40 mouse cellular contexts compared by ENCODE assay signal in genomic region chr4:116140801-116141574, GRCm38 (mm10). TPM values are rescaled to one million over a fixed set of nuclear protein-coding genes. Genes with fewer than 3 reads are reported as not detected.
DNase-seq lines count a peak whose midpoint lies in the region; ATAC-seq and TF ChIP-seq lines count a peak whose summit lies in the region.
"Had no signal": no experiment of that assay in that cellular context is flagged by ENCODE, and none has a peak within 500 bp of the region (broad histone marks: within the 10 kb centered on the region; RNA-seq: fewer than 3 reads in every experiment).

No protein-coding gene starts in this region.

- no peak for TF ChIP-seq CTCF in cerebellum, adult 2 months (IDR thresholded peaks at IDR 0.05; ENCODE audit: borderline replicate concordance, insufficient read depth, low read depth, low read length)
- no peak for TF ChIP-seq CTCF in layer of hippocampus, adult 2 months (conservative IDR thresholded peaks at IDR 0.05)

- no peaks in the 10 kb centered on the region for H3K27me3 ChIP-seq in cerebellum, adult 2 months (ENCODE audit: control insufficient read depth, insufficient read depth, low read length)
- H3K27me3 ChIP-seq: neural tube, embryonic 15.5 days; Patski had no signal

- peak overlapping the region; percentile 91 for H3K4me3 ChIP-seq in cerebellum, adult 2 months (replicated peaks; ENCODE audit: insufficient read depth, low read depth, low read length)
- H3K4me3 ChIP-seq in layer of hippocampus, adult 2 months: peak overlapping the region; percentile 15; the same call in 1 of the 2 replicates
- H3K4me3 ChIP-seq: embryonic facial prominence, embryonic 13.5 days; forebrain, embryonic 10.5 days; heart, adult 2 months; heart, embryonic 12.5 days; kidney, embryonic 15.5 days; neural tube, embryonic 15.5 days had no signal

- ATAC-seq in activated CD4-positive, CD25-positive, alpha-beta regulatory T cell, adult 4 months: no peak
- ATAC-seq: forebrain, embryonic 16.5 days; hindbrain, embryonic 16.5 days; Patski had no signal

- peak in 1 of 2 experiments; percentile 37 for DNase-seq in cerebellum, adult 2 months
- no peak for DNase-seq in cerebellum, adult 18-20 months
- no peak for DNase-seq in layer of hippocampus, adult 2 months (ENCODE audit: low spot score in 2 of 2)
- DNase-seq in layer of hippocampus, adult 11-12 months (ENCODE audit: low spot score): no peak
- DNase-seq in right cerebral cortex, adult 18-20 months: peak; percentile 44
- no peak for DNase-seq in right cerebral cortex, postnatal 25 days
- no peak for DNase-seq in heart, postnatal 10 days
- DNase-seq: adrenal gland, adult 2 months; cerebellum, adult 11 months; cerebellum, postnatal 10 days; gastrocnemius, postnatal 25 days; heart, adult 2 months; heart, postnatal 14 days; kidney, adult 18-20 months; kidney, postnatal 25 days; layer of hippocampus, adult 9-11 months; liver; lung, adult 2 months; lung, postnatal 10 days; midbrain, embryonic 14.5 days had no signal

- intact Hi-C loops in heart, postnatal 10 days (cut with DNase I): no loop called here

- H3K4me1 ChIP-seq in cerebellum, adult 2 months (ENCODE audit: control insufficient read depth, insufficient read depth, low read length): peaks cover 19% of the 10 kb centered on the region

- peak overlapping the region; percentile 92 for H3K27ac ChIP-seq in cerebellum, adult 2 months (ENCODE audit: insufficient read depth, low read length)
- peak overlapping the region; percentile 53 for H3K27ac ChIP-seq in layer of hippocampus, adult 2 months
- H3K27ac ChIP-seq: embryonic facial prominence, embryonic 13.5 days; forebrain, embryonic 10.5 days; heart, adult 2 months; kidney, embryonic 15.5 days; liver, embryonic 14.5 days; macrophage; neural tube, embryonic 15.5 days had no signal

- WGBS in cerebellum, adult 2 months: 12% methylated on average over 7 of the region's 7 CpGs

- no peak for TF ChIP-seq POLR2A in cerebellum, adult 2 months (IDR thresholded peaks at IDR 0.05; ENCODE audit: borderline replicate concordance, insufficient read depth, low read length)

RNA-seq across cellular contexts. Expression of gene Lurap1, which starts 10.2 kb away (rescaled TPM):
- 42.5 and 45.3 TPM in 2 replicates for polyA plus RNA-seq in cerebellum, adult 2 months (2012; rRNA removed)
- 10 to 100 TPM; 23.4 to 25.8 TPM for total RNA-seq in layer of hippocampus, adult 2 months (2021)
- under 1 TPM; 0.15 to 0.63 TPM for polyA plus RNA-seq in activated CD4-positive, CD25-positive, alpha-beta regulatory T cell, adult 4 months (2017; shearing (Covaris generic))
- total RNA-seq in heart, postnatal 10 days (2021): 1 to 10 TPM; 4.6 to 5.1 TPM

RNA-seq across cellular contexts. Expression of gene Pomgnt1, which starts 17.3 kb away (rescaled TPM):
- polyA plus RNA-seq in cerebellum, adult 2 months (2012; rRNA removed): 71.7 and 76.4 TPM in 2 replicates
- 10 to 100 TPM; 69.2 to 77.9 TPM for total RNA-seq in layer of hippocampus, adult 2 months (2021)
- polyA plus RNA-seq in activated CD4-positive, CD25-positive, alpha-beta regulatory T cell, adult 4 months (2017; shearing (Covaris generic)): 1 to 10 TPM; 6.0 to 8.2 TPM
- 10 to 100 TPM; 78.4 to 81.9 TPM for total RNA-seq in heart, postnatal 10 days (2021)

RNA-seq across cellular contexts. Expression of gene Rad54l, which starts 17.5 kb away (rescaled TPM):
- 2.6 and 3.2 TPM in 2 replicates for polyA plus RNA-seq in cerebellum, adult 2 months (2012; rRNA removed)
- under 1 TPM; 0.64 to 0.91 TPM for total RNA-seq in layer of hippocampus, adult 2 months (2021)
- 10 to 100 TPM; 10.2 to 11.8 TPM for polyA plus RNA-seq in activated CD4-positive, CD25-positive, alpha-beta regulatory T cell, adult 4 months (2017; shearing (Covaris generic))
- 1 to 10 TPM; 3.7 TPM for total RNA-seq in heart, postnatal 10 days (2021)

RNA-seq across cellular contexts. Expression of gene Tspan1, which starts 26.4 kb away (rescaled TPM):
- 0.47 and 0.67 TPM in 2 replicates for polyA plus RNA-seq in cerebellum, adult 2 months (2012; rRNA removed)
- total RNA-seq in layer of hippocampus, adult 2 months (2021): under 1 TPM in 1 of 2 experiments, not detected in 1; 0.33 TPM
- not detected for polyA plus RNA-seq in activated CD4-positive, CD25-positive, alpha-beta regulatory T cell, adult 4 months (2017; shearing (Covaris generic))
- total RNA-seq in heart, postnatal 10 days (2021): under 1 TPM in 1 of 2 experiments, not detected in 1; 0.14 TPM
- total RNA-seq: adrenal gland, adult 2 months; common myeloid progenitor, adult 5-6 weeks; gastrocnemius, postnatal 25 days; heart, adult 2 months; megakaryocyte-erythroid progenitor cell, adult 5-6 weeks had no signal
- polyA plus RNA-seq: adrenal gland, adult 2 months; forebrain, embryonic 10.5 days; heart, embryonic 12.5 days; hindbrain, embryonic 11.5 days; liver, embryonic 14.5 days; macrophage had no signal

RNA-seq across cellular contexts. Expression of gene 1700042G07Rik, which starts 32.2 kb away (rescaled TPM):
- polyA plus RNA-seq in cerebellum, adult 2 months (2012; rRNA removed): not detected in 2 replicates
- total RNA-seq in layer of hippocampus, adult 2 months (2021): not detected
- polyA plus RNA-seq in activated CD4-positive, CD25-positive, alpha-beta regulatory T cell, adult 4 months (2017; shearing (Covaris generic)): not detected
- total RNA-seq in heart, postnatal 10 days (2021): not detected
- total RNA-seq: adrenal gland, adult 2 months; adrenal gland, postnatal 4 days; common myeloid progenitor, adult 5-6 weeks; gastrocnemius, postnatal 25 days; heart, adult 2 months; heart, postnatal 14 days; megakaryocyte-erythroid progenitor cell, adult 5-6 weeks; MEL had no signal
- polyA plus RNA-seq: adrenal gland, adult 2 months; C2C12; embryonic facial prominence, embryonic 13.5 days; forebrain, embryonic 10.5 days; forebrain, embryonic 16.5 days; heart, embryonic 12.5 days; hindbrain, embryonic 11.5 days; hindbrain, embryonic 16.5 days; intestine, embryonic 14.5 days; kidney, embryonic 15.5 days; limb, embryonic 11.5 days; liver, embryonic 14.5 days; lung, adult 2 months; macrophage; midbrain, embryonic 14.5 days; neural tube, embryonic 15.5 days; Patski; thymus, postnatal 0 days had no signal

Comparison
In these comparisons a context has a peak if more than half of its experiments do, and no peak if none do; other contexts are left out.
1. RNA of gene Lurap1, which starts 10.2 kb away (total RNA-seq): 23.4 to 25.8 TPM in layer of hippocampus, adult 2 months; 4.6 to 5.1 TPM in heart, postnatal 10 days; every median in the first group is over 4 times any median in the second.